Mouse (Mus musculus): ENCODE measurements around the gene Rfpl4.

DNA sequence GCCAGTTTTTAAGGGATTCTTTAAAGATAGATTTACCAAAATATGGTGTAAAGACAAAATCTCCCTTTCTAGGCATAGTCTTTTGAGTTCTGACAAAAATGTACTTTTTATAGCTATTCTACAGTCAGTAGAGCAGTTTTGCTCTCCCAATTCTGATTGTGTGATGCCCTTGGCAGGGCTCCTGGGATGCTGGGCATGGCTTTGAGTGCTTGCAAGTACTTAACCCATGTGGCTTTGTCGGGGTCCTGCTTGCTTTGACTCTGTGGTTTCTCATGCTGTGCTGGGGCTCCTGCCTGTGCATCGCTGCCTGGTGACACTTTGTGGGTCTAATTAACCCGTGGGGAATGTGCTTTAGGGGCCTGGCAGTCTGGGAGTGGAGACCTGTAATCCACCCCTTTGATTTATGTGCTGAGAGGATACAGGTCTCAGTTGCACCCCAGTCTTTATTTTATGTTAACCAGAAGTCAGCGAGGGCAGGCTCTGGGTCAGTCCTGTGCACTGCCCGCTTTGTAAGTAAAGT is 29.8 kb downstream of the Rfpl4 start:
- no peak for TF ChIP-seq CTCF (IDR thresholded peaks at IDR 0.05; ENCODE audit: low read depth, low read length)
- no peak for TF ChIP-seq POLR2A (IDR thresholded peaks at IDR 0.05; ENCODE audit: extremely low read depth, insufficient read depth, low read length)

All from liver, adult 2 months (tissue).